ENCODE assay signal across 11 mouse cellular contexts in genomic region chr17:87174651-87175331, GRCm38 (mm10).
DNase-seq lines count a peak whose midpoint lies in the region; ATAC-seq and TF ChIP-seq lines count a peak whose summit lies in the region.
"Had no signal": no experiment of that assay in that cellular context is flagged by ENCODE, and none has a peak within 500 bp of the region (broad histone marks: within the 10 kb centered on the region; RNA-seq: fewer than 3 reads in every experiment).

No protein-coding gene starts in this region.

- peak; percentile 58 for DNase-seq in Patski (ENCODE audit: low read depth, low spot score)
- DNase-seq in heart, adult 9 months (ENCODE audit: low spot score in 2 of 2): peak; percentile 69 to 75
- peak; percentile 42 to 56 for DNase-seq in kidney, postnatal 25 days
- no peak for DNase-seq in spleen, postnatal 36 days (ENCODE audit: low spot score in 2 of 2)
- DNase-seq in spleen, adult 18-20 months: no peak

- H3K27me3 ChIP-seq in intestine, embryonic 15.5 days (replicated peaks): no peaks in the 10 kb centered on the region
- H3K27me3 ChIP-seq in intestine, postnatal 0 days (replicated peaks; ENCODE audit: control insufficient read depth, insufficient read depth, low read length): no peaks in the 10 kb centered on the region
- H3K27me3 ChIP-seq in Patski: no peaks in the 10 kb centered on the region
- H3K27me3 ChIP-seq: limb, embryonic 12.5 days had no signal

- no peaks in the 10 kb centered on the region for H3K36me3 ChIP-seq in intestine, embryonic 15.5 days
- H3K36me3 ChIP-seq in intestine, postnatal 0 days (ENCODE audit: control insufficient read depth, insufficient read depth): no peaks in the 10 kb centered on the region
- H3K36me3 ChIP-seq: forebrain, embryonic 10.5 days; limb, embryonic 12.5 days had no signal

- H3K4me2 ChIP-seq in intestine, embryonic 15.5 days (replicated peaks): no peak overlapping the region
- H3K4me2 ChIP-seq in intestine, postnatal 0 days (replicated peaks; ENCODE audit: low read depth): no peak overlapping the region
- H3K4me2 ChIP-seq: limb, embryonic 12.5 days had no signal

- no peak overlapping the region for H3K27ac ChIP-seq in intestine, embryonic 15.5 days
- no peak overlapping the region for H3K27ac ChIP-seq in intestine, postnatal 0 days (ENCODE audit: low read depth, low read length)
- H3K27ac ChIP-seq: forebrain, embryonic 10.5 days; limb, embryonic 12.5 days had no signal

- no peak overlapping the region for H3K9ac ChIP-seq in intestine, embryonic 15.5 days
- no peak overlapping the region for H3K9ac ChIP-seq in intestine, postnatal 0 days (ENCODE audit: low read depth, low read length)
- H3K9ac ChIP-seq: limb, embryonic 12.5 days had no signal

- POLR2A ChIA-PET in Patski (lab: Charles Lee): interaction anchor here (0.8 to 1.3 kb wide), 3 partner anchors 15 to 72 kb away, joined by 3 to 4 read pairs (median 3); no protein-coding TSS in a partner anchor

- no peaks in the 10 kb centered on the region for H3K9me3 ChIP-seq in intestine, embryonic 15.5 days
- no peaks in the 10 kb centered on the region for H3K9me3 ChIP-seq in intestine, postnatal 0 days (ENCODE audit: control insufficient read depth)

- H3K4me1 ChIP-seq in intestine, embryonic 15.5 days (replicated peaks): peaks cover 6% of the 10 kb centered on the region; the same call in 1 of the 2 replicates
- H3K4me1 ChIP-seq in intestine, postnatal 0 days (replicated peaks; ENCODE audit: control insufficient read depth, insufficient read depth, low read length): no peaks in the 10 kb centered on the region

- WGBS in intestine, embryonic 15.5 days: 81% methylated on average over 9 of the region's 9 CpGs
- 87% methylated on average over 9 of the region's 9 CpGs for WGBS in intestine, postnatal 0 days

- no peak for TF ChIP-seq CTCF in intestine, postnatal 0 days (IDR thresholded peaks at IDR 0.05; ENCODE audit: low read depth)
- TF ChIP-seq CTCF in Patski (IDR thresholded peaks at IDR 0.05): no peak

- in situ Hi-C loops in Patski (cut with MboI; ENCODE audit: low pct_unique_long_range_greater_than_20kb): loop anchor here (5.0 kb wide), 2 partner anchors 33 to 58 kb away; no protein-coding TSS in a partner anchor

- CTCF ChIA-PET in Patski (lab: Charles Lee): interaction anchor here (1.2 to 1.8 kb wide), 3 partner anchors 29 to 58 kb away, joined by 3 to 7 read pairs (median 3); no protein-coding TSS in a partner anchor

- no peak overlapping the region for H3K4me3 ChIP-seq in intestine, embryonic 15.5 days (replicated peaks)
- H3K4me3 ChIP-seq in intestine, postnatal 0 days (ENCODE audit: low read depth, low read length): no peak overlapping the region
- H3K4me3 ChIP-seq: forebrain, embryonic 10.5 days; limb, embryonic 12.5 days had no signal

- 0 out of 2 replicates have a peak, but pooled peaks have one; percentile 27 for ATAC-seq in intestine, embryonic 15.5 days
- ATAC-seq in intestine, postnatal 0 days: no peak
- ATAC-seq in Patski: peak; percentile 78
- no peak for ATAC-seq in inflammation-experienced regulatory T-cells, adult 6 months
- ATAC-seq: intestine, embryonic 16.5 days had no signal

Comparison
In these comparisons a context has a peak if more than half of its experiments do, and no peak if none do; other contexts are left out.
1. ATAC-seq: peak in intestine, embryonic 15.5 days (single experiment) and Patski (single experiment); none in intestine, postnatal 0 days (single experiment) and inflammation-experienced regulatory T-cells, adult 6 months (single experiment).
2. DNase-seq: peak in Patski (single experiment), heart, adult 9 months (2 of 2) and kidney, postnatal 25 days (2 of 2); none in spleen, postnatal 36 days (0 of 2) and spleen, adult 18-20 months (0 of 2).